Mouse (Mus musculus) gastrocnemius, postnatal 10 days (tissue): ENCODE measurements around the gene Gm49321. TPM values are rescaled to one million over a fixed set of nuclear protein-coding genes. Genes with fewer than 3 reads are reported as not detected.

Source experiments
- DNase-seq: peaks from one replicate; pipeline ENCODE4 v3.0.0; 2021; ENCODE audit warnings: mixed read lengths
- total RNA-seq, 2 experiments: library from RNA; stranded (reverse); gene quantifications; 2 replicates each; pipeline ENCODE4 v1.2.3; 2021

Gene Gm49321
- total RNA-seq, 2 experiments from 2014 or later = 1.3 to 3.4 TPM

DNA sequence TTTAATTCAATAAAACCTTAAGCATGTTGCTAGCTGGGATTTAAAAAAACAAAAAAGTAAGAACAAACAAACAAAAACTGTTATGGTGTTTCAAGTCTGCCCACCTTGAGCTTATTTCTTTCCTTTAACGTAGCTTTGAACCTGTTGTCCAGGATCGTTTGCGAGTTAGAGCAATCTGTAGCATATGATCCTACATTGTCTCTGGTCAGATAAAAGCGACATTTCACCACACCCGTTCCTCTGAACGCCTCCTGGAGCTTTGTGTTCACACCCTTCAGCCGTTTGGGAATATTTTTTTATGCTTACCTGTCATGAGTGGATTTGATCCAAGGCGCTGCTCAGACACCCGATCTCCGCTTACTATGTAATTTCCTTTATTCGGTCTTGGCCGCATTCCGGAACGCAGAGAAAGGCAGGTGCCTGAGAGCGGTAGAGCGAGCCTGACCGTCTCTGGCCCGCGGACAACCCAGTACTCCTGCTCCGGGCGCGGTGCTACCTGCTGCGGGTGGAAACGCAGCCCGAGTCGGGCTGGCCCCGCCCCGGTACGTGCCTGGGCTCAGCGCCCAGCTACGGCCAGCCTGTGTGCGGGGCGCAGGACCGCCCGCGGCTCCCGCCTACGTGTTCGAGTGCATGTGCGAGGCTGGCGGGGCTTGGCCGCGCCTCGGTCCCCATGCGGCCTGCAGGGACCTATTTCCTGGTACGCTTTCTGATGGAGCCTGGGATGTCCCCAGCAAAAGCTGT, 12.0 kb downstream of the Gm49321 start:
- peak; percentile 44 for DNase-seq

DNA sequence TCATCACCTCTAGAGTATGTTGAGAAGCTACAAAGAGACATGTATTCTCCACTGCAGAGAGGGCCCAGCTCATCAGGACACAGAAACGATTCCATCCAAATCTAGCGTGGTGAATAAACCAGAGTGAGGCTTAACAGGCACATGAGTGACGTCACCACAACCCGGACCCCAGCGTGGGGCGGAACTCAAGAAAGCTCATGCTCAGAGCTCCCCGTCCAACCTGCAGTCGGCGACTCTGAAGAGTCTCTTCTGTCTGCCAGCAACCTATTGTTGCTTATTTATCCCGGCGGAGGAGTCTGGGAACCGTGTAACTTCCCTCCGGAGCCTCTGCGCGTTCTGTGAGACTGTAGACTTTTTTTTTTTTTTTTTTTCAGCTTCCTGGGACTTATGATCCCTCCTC, 15.4 kb downstream of the Gm49321 start:
- peak; percentile 9 for DNase-seq

DNA sequence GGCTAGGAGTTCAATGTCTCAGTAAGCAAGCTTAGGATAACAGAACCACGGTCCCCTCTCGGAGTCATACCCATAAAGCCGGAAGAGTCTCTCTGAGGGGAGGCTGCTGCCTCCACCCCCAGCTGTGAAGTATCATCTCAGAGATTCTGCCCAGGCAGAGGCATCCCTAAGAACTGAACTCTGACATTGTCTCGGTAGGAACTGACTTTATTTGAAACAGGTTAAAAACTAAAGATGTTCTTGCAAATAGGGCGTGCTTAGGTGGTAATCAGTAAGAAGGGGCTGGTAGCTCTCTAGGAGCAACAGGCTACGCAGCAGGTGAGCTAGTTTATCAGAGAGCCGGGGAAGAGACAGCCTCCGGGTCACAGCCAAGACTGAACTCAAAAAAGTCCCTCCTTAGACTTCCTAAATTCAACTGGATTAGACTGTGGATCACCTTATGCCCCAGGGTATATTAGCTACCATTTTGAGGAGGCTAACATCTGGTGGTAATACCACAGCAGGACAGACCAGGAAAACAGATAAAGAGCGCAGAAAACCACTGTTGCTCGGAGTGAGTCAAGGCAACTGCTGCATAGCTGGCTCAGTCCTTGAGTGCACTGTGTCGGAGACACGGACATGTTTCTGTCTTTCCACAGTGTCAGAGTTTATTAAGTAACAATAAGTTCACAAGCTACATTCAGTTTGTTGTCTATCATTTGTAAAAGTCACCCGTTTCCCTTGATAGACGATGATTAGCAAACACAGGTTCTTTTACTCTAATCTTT, 16.1 kb downstream of the Gm49321 start:
- DNase-seq = no peak

DNA sequence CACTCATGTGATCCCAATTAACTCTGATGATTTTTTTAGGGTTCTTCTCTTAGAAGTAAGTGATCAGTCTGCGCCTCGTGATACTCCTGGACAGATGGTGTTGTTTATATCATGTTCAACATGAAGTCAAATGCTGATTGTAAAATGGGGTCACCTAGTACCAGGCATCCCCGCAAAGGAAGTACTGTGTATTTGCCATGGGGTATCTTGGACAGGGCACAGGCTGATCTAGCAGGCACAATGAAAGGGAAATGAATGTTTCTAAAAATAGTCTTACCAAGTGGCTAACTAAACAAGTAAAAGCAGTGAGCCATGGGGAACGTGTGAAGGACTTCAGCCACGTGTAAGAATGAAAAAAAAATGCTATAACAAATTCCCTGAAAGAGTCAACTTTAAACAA, 17.3 kb downstream of the Gm49321 start:
- DNase-seq = no peak

DNA sequence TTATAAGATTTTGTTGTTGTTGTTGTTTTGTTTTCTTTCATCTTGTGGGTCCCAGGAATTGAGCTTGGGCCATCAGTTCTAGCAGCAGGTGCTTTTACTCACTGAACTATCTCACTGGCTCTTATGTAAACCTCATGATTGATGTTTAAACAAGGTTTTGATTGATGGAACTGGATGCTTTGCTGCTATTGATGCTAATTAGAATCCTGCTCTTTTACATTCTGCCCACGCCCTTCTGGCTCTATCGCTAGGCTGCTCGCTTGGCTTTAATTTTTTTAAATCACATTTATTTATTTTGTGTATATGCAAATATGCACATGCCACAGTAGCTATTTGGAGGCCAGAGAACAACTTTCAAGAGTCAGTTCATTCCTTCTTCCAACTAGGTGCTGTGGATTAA, 20.2 kb downstream of the Gm49321 start:
- DNase-seq = no peak

GRCm38 (mm10) chr12:73958830-73959229, 21.4 kb downstream of the Gm49321 start:
- no peak for DNase-seq

GRCm38 (mm10) chr12:73964291-73965281, 27.1 kb downstream of the Gm49321 start, which contains the start of gene Snapc1:
Gene Snapc1, plus strand, starts transcription at chr12:73964481.
- peak; percentile 93 for DNase-seq

- no peak for DNase-seq
Observed at GRCm38 (mm10) chr12:73969142-73969541, 31.7 kb downstream of the Gm49321 start.

GRCm38 (mm10) chr12:73974584-73974983, 37.1 kb downstream of the Gm49321 start:
- DNase-seq = no peak

- no peak for DNase-seq
Observed at GRCm38 (mm10) chr12:73978144-73978543, 40.7 kb downstream of the Gm49321 start.

GRCm38 (mm10) chr12:73979667-73980066, 42.2 kb downstream of the Gm49321 start:
- DNase-seq = no peak

DNA sequence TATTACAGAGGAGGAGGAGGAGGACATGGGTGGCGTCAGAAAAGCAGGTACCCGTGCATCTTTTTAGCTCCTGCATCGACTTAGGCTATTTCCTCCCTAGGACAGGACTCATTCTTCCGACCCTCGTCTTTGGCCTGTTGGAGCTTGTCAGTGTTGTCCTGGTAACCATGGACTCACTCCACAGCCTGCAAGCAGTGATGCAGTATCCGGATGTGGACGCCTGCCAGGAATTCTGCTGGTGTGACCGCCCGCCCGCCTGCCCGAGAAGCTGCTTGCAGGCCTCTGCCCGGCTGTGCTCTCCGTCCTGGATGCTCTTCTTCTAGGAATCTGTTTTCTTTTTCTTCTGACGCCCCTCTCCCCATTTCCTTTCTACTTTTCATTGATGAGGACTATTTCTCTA, 45.1 kb downstream of the Gm49321 start:
- peak; percentile 64 for DNase-seq

DNA sequence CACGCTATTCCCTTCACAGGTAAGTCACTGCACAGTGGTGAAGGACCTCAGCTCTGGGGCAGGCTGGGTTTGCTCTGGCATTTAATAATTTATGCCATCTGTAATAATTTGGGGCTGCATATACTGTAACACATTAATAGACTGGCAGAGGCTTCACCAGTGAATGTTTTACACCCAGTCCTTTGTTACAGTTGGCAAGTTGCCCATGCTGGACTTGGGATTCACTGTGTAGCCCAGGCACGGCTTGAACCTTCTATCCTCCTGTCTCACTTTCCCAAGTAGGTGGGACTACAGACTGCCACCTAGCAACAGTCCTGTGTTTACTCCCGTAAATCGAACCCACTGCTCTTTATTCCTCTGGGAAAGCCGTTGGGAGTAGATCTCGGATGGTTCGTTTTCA, 48.8 kb downstream of the Gm49321 start:
- DNase-seq = no peak

DNA sequence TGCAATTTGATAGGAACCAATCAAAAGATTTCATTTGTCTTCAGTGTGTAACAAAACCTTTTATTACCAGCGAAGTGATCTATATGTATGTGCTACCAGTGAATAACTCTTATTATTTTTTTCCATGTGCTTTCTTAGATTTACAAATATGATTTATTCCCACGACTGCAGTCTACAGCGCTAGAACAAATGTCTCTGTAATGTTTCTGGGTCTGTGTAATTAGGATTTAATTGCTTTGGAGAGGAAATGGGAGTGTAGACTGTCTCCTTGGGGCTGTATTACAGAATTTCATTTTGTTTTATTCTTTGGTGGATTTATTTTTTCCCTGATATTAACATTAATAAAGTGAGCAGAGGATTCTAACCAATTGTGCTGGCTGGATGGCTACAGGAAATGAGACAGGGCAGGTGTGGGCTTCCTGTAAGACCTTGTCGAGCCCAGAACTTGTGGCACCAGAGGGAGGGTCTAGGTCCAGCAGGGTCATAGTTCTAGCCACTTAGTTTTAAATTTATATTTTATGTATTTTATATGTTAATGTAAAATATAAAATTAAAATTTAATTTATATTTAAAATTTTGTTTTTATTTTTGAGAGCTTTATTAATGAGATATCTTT, 51.0 kb downstream of the Gm49321 start:
- no peak for DNase-seq

DNA sequence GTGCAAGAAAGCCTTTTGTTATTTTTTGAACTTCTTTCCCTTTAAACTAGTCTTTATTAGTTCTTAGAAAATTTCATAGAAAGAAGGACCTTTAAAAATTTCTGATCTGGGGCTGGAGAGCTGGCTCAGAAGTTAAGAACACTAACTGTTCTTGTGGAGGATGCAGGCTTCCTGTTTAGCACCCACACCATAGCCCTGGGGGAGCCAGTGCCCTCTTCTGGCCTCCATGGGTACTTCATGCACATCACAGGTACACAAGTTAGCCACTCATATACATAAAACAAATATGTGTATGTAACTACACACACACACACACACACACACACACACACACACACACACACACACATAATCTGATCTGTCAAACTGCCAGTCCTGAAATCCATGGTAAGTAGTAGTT, 52.1 kb downstream of the Gm49321 start:
- peak; percentile 55 for DNase-seq

- no peak for DNase-seq
Observed at GRCm38 (mm10) chr12:73996906-73997296, 59.4 kb downstream of the Gm49321 start.

- DNase-seq = no peak
Observed at GRCm38 (mm10) chr12:73997297-73998127, 60.1 kb downstream of the Gm49321 start, which contains the start of gene Syt16. Gene Syt16, plus strand, starts transcription at chr12:73997661.

DNA sequence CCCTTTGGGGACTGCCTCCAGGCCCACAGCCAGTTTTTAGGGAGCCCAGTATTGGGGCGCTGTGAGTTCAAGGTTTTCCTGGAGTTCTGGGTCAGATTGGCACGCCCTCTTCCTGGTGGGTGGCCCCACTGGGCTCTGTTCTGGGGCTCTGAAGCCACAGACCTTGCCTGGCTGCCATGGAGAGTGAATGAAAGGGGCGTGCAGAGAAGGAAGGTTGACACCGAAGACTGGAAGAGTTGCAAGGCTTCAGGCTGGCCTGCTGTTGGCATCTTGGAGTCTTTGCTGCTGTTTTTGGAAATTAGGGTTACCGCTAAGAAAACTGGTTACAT, 60.6 kb downstream of the Gm49321 start:
- DNase-seq = no peak

GRCm38 (mm10) chr12:74002449-74002848, 65.0 kb downstream of the Gm49321 start:
- DNase-seq = no peak

DNA sequence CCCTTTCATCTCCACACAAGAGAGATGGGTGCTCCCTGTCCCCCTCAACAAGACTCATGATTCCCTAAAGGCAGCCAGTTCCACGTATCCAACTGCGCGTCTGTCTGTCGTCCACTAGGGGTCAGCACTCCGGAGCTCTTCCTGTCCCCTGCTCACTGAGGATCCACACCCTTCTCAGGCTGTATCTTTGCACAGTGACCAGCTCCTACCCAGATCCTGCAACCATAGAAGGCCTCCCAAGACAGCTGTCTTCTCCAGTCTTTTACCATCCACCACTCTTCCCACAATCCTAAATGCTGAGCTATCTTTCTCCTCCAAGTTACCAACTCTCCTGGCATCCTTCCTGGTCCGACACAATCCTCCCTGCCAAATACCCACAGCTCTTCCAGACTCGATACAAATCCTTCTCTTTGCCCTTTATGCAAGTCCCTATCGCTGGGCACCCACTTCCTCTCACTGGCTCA, 72.0 kb downstream of the Gm49321 start:
- DNase-seq = peak; percentile 25

- DNase-seq = peak; percentile 83
Observed at GRCm38 (mm10) chr12:74013739-74014138, 76.3 kb downstream of the Gm49321 start.
